Mouse (Mus musculus): ENCODE results near the gene Bdh1. TPM values are rescaled to one million over a fixed set of nuclear protein-coding genes. Genes with fewer than 3 reads are reported as not detected.

Bdh1 gene
- polyA plus RNA-seq, 2 experiments from 2014 or later, result 19.9 to 38.0 TPM

GRCm38 (mm10) chr16:31506665-31507456, 84.8 kb downstream of the Bdh1 start:
- no peak for ATAC-seq

- no peak for ATAC-seq
Observed at GRCm38 (mm10) chr16:31507457-31507755, 85.3 kb downstream of the Bdh1 start.

GRCm38 (mm10) chr16:31507794-31508526, 85.9 kb downstream of the Bdh1 start:
- no peak for ATAC-seq

Other genes with a start within 250 kb of the Bdh1 start
- gene Acap2, start 221.0 kb upstream of the Bdh1 start, polyA plus RNA-seq (2017; shearing (Covaris generic)), result 10 to 100 TPM; 11.1 to 13.0 TPM
- 10 to 100 TPM; 10.9 to 16.2 TPM for gene Ppp1r2, start 147.0 kb upstream of the Bdh1 start, polyA plus RNA-seq (2017; shearing (Covaris generic))
- gene Apod, start 107.5 kb upstream of the Bdh1 start, polyA plus RNA-seq (2017; shearing (Covaris generic)), result not detected
- gene Dlg1, start 241.2 kb downstream of the Bdh1 start, polyA plus RNA-seq (2017; shearing (Covaris generic)), result 10 to 100 TPM; 23.9 to 29.4 TPM

Data from CD4-positive, CD25-positive, alpha-beta regulatory T cell, adult 4 months (primary cell).